Mouse (Mus musculus): Measurements from ENCODE around the gene Epsti1. TPM values are rescaled to one million over a fixed set of nuclear protein-coding genes. Genes with fewer than 3 reads are reported as not detected.

The Epsti1 gene
- polyA plus RNA-seq, 1 experiment, result 19.8 TPM

DNA sequence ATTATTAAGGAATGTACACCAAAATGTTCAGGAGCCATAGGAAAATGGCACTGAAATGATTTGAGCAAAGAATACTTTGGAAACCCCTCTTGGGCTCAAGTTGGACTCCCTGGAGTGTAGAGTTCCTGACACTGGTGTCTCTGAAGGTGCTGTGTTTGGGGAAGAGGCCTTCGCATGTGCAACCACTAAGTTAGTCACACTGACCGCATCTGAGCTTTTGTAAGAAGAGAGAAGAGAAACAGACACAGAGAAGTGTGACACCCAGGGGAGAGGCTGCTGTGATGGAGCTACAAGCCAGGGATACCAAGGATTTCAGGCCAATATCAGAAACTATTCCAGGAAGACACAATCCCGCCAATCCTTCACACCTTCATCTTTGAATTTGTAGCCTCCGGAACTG lies 17.1 kb upstream of the Epsti1 start:
- H3K4me1 ChIP-seq (ENCODE audit: control insufficient read depth, insufficient read depth, insufficient read length, low read length), result no peaks in the 10 kb centered on the region
- H3K36me3 ChIP-seq (ENCODE audit: control insufficient read depth, insufficient read depth, low read length), result no peaks in the 10 kb centered on the region
- WGBS, result 85% methylated on average over 4 of the region's 4 CpGs
- no peak overlapping the region for H3K27ac ChIP-seq (ENCODE audit: insufficient read depth, low read depth, low read length)
- no peaks in the 10 kb centered on the region for H3K27me3 ChIP-seq (ENCODE audit: control insufficient read depth, insufficient read depth, low read length)
- no peak for TF ChIP-seq POLR2A (IDR thresholded peaks at IDR 0.05; ENCODE audit: low read depth, low read length)
- no peak for TF ChIP-seq CTCF (IDR thresholded peaks at IDR 0.05; ENCODE audit: extremely low read depth, insufficient read length, insufficient replicate concordance, low read depth, low read length)
- no peak overlapping the region for H3K4me3 ChIP-seq (ENCODE audit: low read depth, low read length)

DNA sequence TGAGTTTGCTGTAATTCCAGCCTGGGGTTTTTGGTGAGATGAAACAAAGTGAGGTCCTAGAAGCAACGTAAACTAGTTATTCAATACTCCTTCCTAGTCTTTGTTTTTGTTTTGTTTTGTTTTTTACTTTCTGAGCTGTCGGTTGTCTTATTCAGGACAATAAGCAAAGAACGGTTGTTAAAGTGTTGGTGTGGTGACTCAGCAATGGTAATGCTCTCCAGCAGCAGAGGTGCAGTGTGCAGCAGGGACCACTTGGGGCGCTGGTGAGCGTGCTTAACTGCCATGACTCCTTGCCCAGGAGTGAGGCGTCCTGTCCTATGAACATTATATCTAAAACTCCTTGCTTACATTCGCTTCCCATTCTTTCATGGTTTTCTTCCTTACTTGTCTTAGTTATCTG lies 14.1 kb upstream of the Epsti1 start:
- Histone ChIP-seq H3K4me1 (ENCODE audit: control insufficient read depth, insufficient read depth, insufficient read length, low read length) (no peaks in the 10 kb centered on the region), H3K27ac (ENCODE audit: insufficient read depth, low read depth, low read length) (no peak overlapping the region), H3K36me3 (ENCODE audit: control insufficient read depth, insufficient read depth, low read length) (no peaks in the 10 kb centered on the region), H3K4me3 (ENCODE audit: low read depth, low read length) (no peak overlapping the region), H3K27me3 (ENCODE audit: control insufficient read depth, insufficient read depth, low read length) (no peaks in the 10 kb centered on the region)
- WGBS, result 89% methylated on average over 7 of the region's 7 CpGs
- TF ChIP-seq POLR2A (IDR thresholded peaks at IDR 0.05; ENCODE audit: low read depth, low read length) (no peak), CTCF (IDR thresholded peaks at IDR 0.05; ENCODE audit: extremely low read depth, insufficient read length, insufficient replicate concordance, low read depth, low read length) (peak; percentile 29; the same call in 1 of the 2 replicates)

DNA sequence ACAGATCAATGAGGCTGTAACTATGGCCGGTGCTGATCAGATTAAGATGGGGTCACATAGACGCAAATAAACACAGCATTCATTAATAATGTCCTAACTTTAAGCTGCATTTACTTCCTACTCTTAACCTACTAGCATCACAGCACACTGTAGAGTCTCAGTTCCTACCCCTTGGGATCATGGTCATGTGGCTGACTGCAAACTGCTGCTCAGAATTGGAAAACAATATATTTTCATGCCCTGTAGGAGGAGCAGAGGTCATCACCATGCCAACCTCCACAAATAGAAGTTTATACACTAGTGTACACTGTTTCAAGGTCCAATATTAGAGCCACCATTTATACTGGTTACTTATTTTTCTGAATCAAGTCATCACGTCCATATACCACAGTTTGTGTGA lies 8.1 kb upstream of the Epsti1 start:
- no peaks in the 10 kb centered on the region for H3K27me3 ChIP-seq (ENCODE audit: control insufficient read depth, insufficient read depth, low read length)
- no peaks in the 10 kb centered on the region for H3K4me1 ChIP-seq (ENCODE audit: control insufficient read depth, insufficient read depth, insufficient read length, low read length)
- 70% methylated on average over 3 of the region's 3 CpGs for WGBS
- H3K27ac ChIP-seq (ENCODE audit: insufficient read depth, low read depth, low read length), result no peak overlapping the region
- H3K4me3 ChIP-seq (ENCODE audit: low read depth, low read length), result no peak overlapping the region
- H3K36me3 ChIP-seq (ENCODE audit: control insufficient read depth, insufficient read depth, low read length), result no peaks in the 10 kb centered on the region
- no peak for TF ChIP-seq CTCF (IDR thresholded peaks at IDR 0.05; ENCODE audit: extremely low read depth, insufficient read length, insufficient replicate concordance, low read depth, low read length)
- no peak for TF ChIP-seq POLR2A (IDR thresholded peaks at IDR 0.05; ENCODE audit: low read depth, low read length)

DNA sequence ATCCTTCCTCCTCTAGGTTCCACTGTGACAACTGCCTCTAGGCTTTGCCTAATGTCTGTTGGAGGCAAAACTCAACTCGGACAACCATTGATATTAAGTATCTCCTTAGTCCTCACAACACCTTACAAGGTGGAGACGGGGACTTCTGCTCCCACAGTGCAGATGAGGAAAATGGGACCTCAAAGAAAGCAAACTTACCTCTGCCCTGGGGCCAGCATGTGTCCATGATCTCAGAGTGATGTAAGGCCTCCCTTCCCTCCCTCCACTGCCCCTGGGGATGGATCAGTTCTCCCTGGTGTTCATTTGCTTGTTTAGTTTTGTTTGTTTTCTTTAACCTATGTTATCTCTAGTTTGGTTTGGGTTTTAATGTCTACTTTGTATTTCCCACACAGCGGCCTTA lies 1.5 kb upstream of the Epsti1 start:
- Histone ChIP-seq H3K36me3 (ENCODE audit: control insufficient read depth, insufficient read depth, low read length) (no peaks in the 10 kb centered on the region), H3K4me3 (ENCODE audit: low read depth, low read length) (no peak overlapping the region), H3K4me1 (ENCODE audit: control insufficient read depth, insufficient read depth, insufficient read length, low read length) (peaks cover 17% of the 10 kb centered on the region; the same call in 1 of the 2 replicates), H3K27me3 (ENCODE audit: control insufficient read depth, insufficient read depth, low read length) (no peaks in the 10 kb centered on the region), H3K27ac (ENCODE audit: insufficient read depth, low read depth, low read length) (no peak overlapping the region)
- WGBS, result 95% methylated on average over 3 of the region's 3 CpGs
- no peak for TF ChIP-seq CTCF (IDR thresholded peaks at IDR 0.05; ENCODE audit: extremely low read depth, insufficient read length, insufficient replicate concordance, low read depth, low read length)
- TF ChIP-seq POLR2A (IDR thresholded peaks at IDR 0.05; ENCODE audit: low read depth, low read length), result no peak

DNA sequence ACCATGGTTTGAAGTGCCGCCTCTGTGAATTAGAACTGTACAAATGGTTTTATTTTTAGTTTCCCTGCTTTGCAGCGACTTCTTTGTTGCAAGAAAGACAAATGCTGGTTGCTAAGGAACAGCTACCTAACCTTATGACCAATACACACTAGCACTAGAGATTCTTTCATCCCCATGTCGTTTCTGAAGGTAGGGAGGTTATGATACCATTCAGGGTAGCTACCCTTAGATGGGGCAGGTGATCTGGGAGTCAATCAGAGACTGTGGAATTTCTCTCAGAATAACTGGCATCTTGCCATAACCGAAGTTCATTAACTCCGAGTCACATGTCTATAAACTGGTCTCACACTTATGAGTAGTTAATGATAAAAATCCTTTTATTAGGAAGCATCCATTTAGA lies 1.4 kb downstream of the Epsti1 start:
- Histone ChIP-seq H3K4me3 (ENCODE audit: low read depth, low read length) (peak overlapping the region; percentile 43), H3K4me1 (ENCODE audit: control insufficient read depth, insufficient read depth, insufficient read length, low read length) (peaks cover 17% of the 10 kb centered on the region; the same call in 1 of the 2 replicates), H3K27me3 (ENCODE audit: control insufficient read depth, insufficient read depth, low read length) (no peaks in the 10 kb centered on the region), H3K36me3 (ENCODE audit: control insufficient read depth, insufficient read depth, low read length) (no peaks in the 10 kb centered on the region), H3K27ac (ENCODE audit: insufficient read depth, low read depth, low read length) (no peak overlapping the region)
- WGBS, result 14% methylated on average over 5 of the region's 5 CpGs
- TF ChIP-seq CTCF (IDR thresholded peaks at IDR 0.05; ENCODE audit: extremely low read depth, insufficient read length, insufficient replicate concordance, low read depth, low read length), result no peak
- no peak for TF ChIP-seq POLR2A (IDR thresholded peaks at IDR 0.05; ENCODE audit: low read depth, low read length)

DNA sequence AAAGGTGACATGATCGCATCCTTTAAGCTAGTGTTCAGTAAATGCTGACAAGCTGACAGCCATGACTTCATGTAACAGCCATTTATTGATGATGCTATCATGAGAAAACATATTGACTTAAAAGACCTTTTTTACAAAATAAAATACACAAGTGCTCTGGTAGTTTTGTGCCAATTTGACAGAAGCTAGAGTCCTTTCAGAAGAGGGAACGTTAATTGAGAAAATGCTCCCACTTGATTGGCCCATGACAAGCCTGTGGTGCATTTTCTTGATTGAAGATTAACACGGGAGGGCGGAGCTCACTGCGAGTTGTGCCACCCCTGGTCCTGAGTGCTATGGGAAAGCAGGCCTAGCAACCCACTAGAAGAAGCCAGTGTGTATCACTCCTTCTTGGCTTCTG lies 2.5 kb downstream of the Epsti1 start:
- no peak overlapping the region for H3K4me3 ChIP-seq (ENCODE audit: low read depth, low read length)
- TF ChIP-seq CTCF (IDR thresholded peaks at IDR 0.05; ENCODE audit: extremely low read depth, insufficient read length, insufficient replicate concordance, low read depth, low read length) (no peak), POLR2A (IDR thresholded peaks at IDR 0.05; ENCODE audit: low read depth, low read length) (no peak)
- 44% methylated on average over 5 of the region's 5 CpGs for WGBS
- H3K27me3 ChIP-seq (ENCODE audit: control insufficient read depth, insufficient read depth, low read length), result no peaks in the 10 kb centered on the region
- peaks cover 17% of the 10 kb centered on the region; the same call in 1 of the 2 replicates for H3K4me1 ChIP-seq (ENCODE audit: control insufficient read depth, insufficient read depth, insufficient read length, low read length)
- no peak overlapping the region for H3K27ac ChIP-seq (ENCODE audit: insufficient read depth, low read depth, low read length)
- no peaks in the 10 kb centered on the region for H3K36me3 ChIP-seq (ENCODE audit: control insufficient read depth, insufficient read depth, low read length)

DNA sequence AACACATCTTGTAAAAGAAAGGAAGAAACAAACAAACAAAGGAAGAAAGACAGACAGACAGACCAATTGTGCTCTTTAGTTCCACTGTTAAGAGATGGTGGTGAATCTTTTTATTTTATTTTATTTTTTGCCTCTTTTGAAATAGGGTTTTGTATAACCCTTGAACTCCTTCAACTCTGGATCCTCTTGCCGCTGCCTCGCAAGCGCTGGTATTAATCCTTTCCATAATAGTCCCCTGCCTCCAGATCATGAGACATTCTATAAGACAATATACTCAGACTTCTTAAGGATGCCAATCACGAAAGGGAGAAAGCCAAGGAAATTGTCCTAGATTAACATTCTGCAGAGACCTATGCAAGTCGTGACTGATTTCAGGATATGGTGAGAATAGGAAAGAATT lies 11.7 kb downstream of the Epsti1 start:
- Histone ChIP-seq H3K4me3 (ENCODE audit: low read depth, low read length) (no peak overlapping the region), H3K36me3 (ENCODE audit: control insufficient read depth, insufficient read depth, low read length) (peaks cover 2% of the 10 kb centered on the region; the same call in 1 of the 2 replicates), H3K4me1 (ENCODE audit: control insufficient read depth, insufficient read depth, insufficient read length, low read length) (no peaks in the 10 kb centered on the region), H3K27ac (ENCODE audit: insufficient read depth, low read depth, low read length) (no peak overlapping the region), H3K27me3 (ENCODE audit: control insufficient read depth, insufficient read depth, low read length) (no peaks in the 10 kb centered on the region)
- no peak for TF ChIP-seq CTCF (IDR thresholded peaks at IDR 0.05; ENCODE audit: extremely low read depth, insufficient read length, insufficient replicate concordance, low read depth, low read length)
- no peak for TF ChIP-seq POLR2A (IDR thresholded peaks at IDR 0.05; ENCODE audit: low read depth, low read length)
- WGBS, result 93% methylated on average over 5 of the region's 5 CpGs

Data from small intestine, adult 2 months (tissue).